Mouse (Mus musculus) liver, embryonic 12.5 days (tissue): ENCODE results near the gene Hk1. TPM values are rescaled to one million over a fixed set of nuclear protein-coding genes. Genes with fewer than 3 reads are reported as not detected.

ENCODE experiments used
- ATAC-seq: fragments of 200-750 bp; cut with Nextera tagmentation; 2 replicates; pipeline ENCODE4 v1.8.0; 2017; ENCODE audit warnings: moderate number of reproducible peaks, mild to moderate bottlenecking, moderate library complexity
- H3K27ac ChIP-seq: fragments of 300-500 bp; sonication (generic); 2 replicates; pipeline ENCODE4 v1.5.1; 2016; ENCODE audit warnings: mild to moderate bottlenecking
- H3K27me3 ChIP-seq: fragments of 300-500 bp; sonication (generic); replicated peaks from 2 replicates; pipeline ENCODE4 v1.6.1; 2016; ENCODE audit warnings: mild to moderate bottlenecking, moderate library complexity
- H3K36me3 ChIP-seq: fragments of 300-500 bp; sonication (generic); 2 replicates; pipeline ENCODE4 v1.6.1; 2016; ENCODE audit warnings: mild to moderate bottlenecking, moderate library complexity
- H3K4me1 ChIP-seq: fragments of 300-500 bp; sonication (generic); 2 replicates; pipeline ENCODE4 v1.6.1; 2016
- H3K4me2 ChIP-seq: fragments of 300-500 bp; sonication (generic); 2 replicates; pipeline ENCODE4 v1.6.1; 2016; ENCODE audit warnings: mild to moderate bottlenecking, moderate library complexity
- H3K4me3 ChIP-seq: fragments of 300-500 bp; sonication (generic); 2 replicates; pipeline ENCODE4 v1.5.1; 2016; ENCODE audit warnings: mild to moderate bottlenecking, moderate library complexity
- H3K9ac ChIP-seq: fragments of 300-500 bp; sonication (generic); 2 replicates; pipeline ENCODE4 v1.6.1; 2016; ENCODE audit warnings: mild to moderate bottlenecking, moderate library complexity
- H3K9me3 ChIP-seq: fragments of 300-500 bp; sonication (generic); replicated peaks from 2 replicates; pipeline ENCODE4 v1.6.1; 2016; ENCODE audit warnings: mild to moderate bottlenecking, moderate library complexity
- WGBS: fragments of 180-500 bp; shearing (Covaris S2); methylation state at CpG from one replicate; pipeline ENCODE4 v1.1.7; 2016; ENCODE audit not compliant: insufficient replicate concordance; 5-methylcytosine and 5-hydroxymethylcytosine counted together
- polyA plus RNA-seq: library from polyadenylated mRNA; unstranded; fragments of >200 nt; fragmentation: Nextera tagmentation; extraction: Ambion mirVana; gene quantifications from 2 replicates; pipeline ENCODE4 v1.2.1, GENCODE M21; 2016

Gene Hk1
- polyA plus RNA-seq, 1 experiment from 2014 or later: 130 TPM

- peak; percentile 88 for ATAC-seq
- peaks cover 13% of the 10 kb centered on the region for H3K27me3 ChIP-seq
- peak within 1 kb of the TSS; percentile 67 for H3K4me3 ChIP-seq
- peak within 1 kb of the TSS; percentile 70 for H3K9ac ChIP-seq
- H3K9me3 ChIP-seq: no peaks in the 10 kb centered on the region
- H3K36me3 ChIP-seq: no peaks in the 10 kb centered on the region
- H3K4me1 ChIP-seq: peaks cover 86% of the 10 kb centered on the region
- H3K27ac ChIP-seq: peak within 1 kb of the TSS; percentile 52; the same call in 1 of the 2 replicates
- WGBS: 2% methylated on average over 59 of the region's 59 CpGs
- peak within 1 kb of the TSS; percentile 98 for H3K4me2 ChIP-seq
These were observed 148.9 kb downstream of the Hk1 start, which contains the start of gene Tspan15 for GRCm38 (mm10) chr10:62230708-62231394. Gene Tspan15, minus strand, starts transcription at chr10:62231251.

- no peak overlapping the region for H3K27ac ChIP-seq
- H3K36me3 ChIP-seq: no peaks in the 10 kb centered on the region
- 70% methylated on average over 6 of the region's 6 CpGs for WGBS
- peaks cover 13% of the 10 kb centered on the region for H3K27me3 ChIP-seq
- H3K9me3 ChIP-seq: no peaks in the 10 kb centered on the region
- no peak overlapping the region for H3K4me3 ChIP-seq
- no peak for ATAC-seq
- H3K4me2 ChIP-seq: no peak overlapping the region
- H3K9ac ChIP-seq: 0 out of 2 replicates have a peak overlapping the region, but pooled peaks have one; percentile 28
- H3K4me1 ChIP-seq: peaks cover 79% of the 10 kb centered on the region
These were observed 151.6 kb downstream of the Hk1 start for GRCm38 (mm10) chr10:62228126-62228525.

- H3K4me1 ChIP-seq: peaks cover 82% of the 10 kb centered on the region
- no peaks in the 10 kb centered on the region for H3K9me3 ChIP-seq
- H3K4me3 ChIP-seq: no peak overlapping the region
- H3K27ac ChIP-seq: no peak overlapping the region
- no peak overlapping the region for H3K9ac ChIP-seq
- no peak overlapping the region for H3K4me2 ChIP-seq
- peaks cover 11% of the 10 kb centered on the region; the same call in 1 of the 2 replicates for H3K27me3 ChIP-seq
- H3K36me3 ChIP-seq: no peaks in the 10 kb centered on the region
- no peak for ATAC-seq
- WGBS: 72% methylated on average over 7 of the region's 7 CpGs
These were observed 153.9 kb downstream of the Hk1 start for GRCm38 (mm10) chr10:62225839-62226238.

GRCm38 (mm10) chr10:62224231-62224630 is 155.5 kb downstream of the Hk1 start:
- H3K9me3 ChIP-seq: no peaks in the 10 kb centered on the region
- no peak overlapping the region for H3K27ac ChIP-seq
- no peaks in the 10 kb centered on the region for H3K36me3 ChIP-seq
- H3K9ac ChIP-seq: no peak overlapping the region
- H3K4me2 ChIP-seq: no peak overlapping the region
- H3K4me3 ChIP-seq: no peak overlapping the region
- 67% methylated on average over 6 of the region's 6 CpGs for WGBS
- peaks cover 82% of the 10 kb centered on the region for H3K4me1 ChIP-seq
- H3K27me3 ChIP-seq: peaks cover 4% of the 10 kb centered on the region; the same call in 1 of the 2 replicates
- no peak for ATAC-seq

- no peak overlapping the region for H3K4me2 ChIP-seq
- ATAC-seq: no peak
- H3K27ac ChIP-seq: no peak overlapping the region
- no peak overlapping the region for H3K4me3 ChIP-seq
- H3K36me3 ChIP-seq: no peaks in the 10 kb centered on the region
- 86% methylated on average over 17 of the region's 17 CpGs for WGBS
- H3K9ac ChIP-seq: no peak overlapping the region
- H3K9me3 ChIP-seq: no peaks in the 10 kb centered on the region
- peaks cover 82% of the 10 kb centered on the region for H3K4me1 ChIP-seq
- H3K27me3 ChIP-seq: no peaks in the 10 kb centered on the region; the same call in 1 of the 2 replicates
These were observed 156.9 kb downstream of the Hk1 start for GRCm38 (mm10) chr10:62222777-62223176.

GRCm38 (mm10) chr10:62221647-62222046 is 158.1 kb downstream of the Hk1 start:
- peak overlapping the region; percentile 32 for H3K4me2 ChIP-seq
- ATAC-seq: peak; percentile 60; the same call in 1 of the 2 replicates

GRCm38 (mm10) chr10:62220732-62221514 is 158.8 kb downstream of the Hk1 start:
- Histone ChIP-seq H3K9me3 (no peaks in the 10 kb centered on the region), H3K27ac (peak overlapping the region; percentile 28; the same call in 1 of the 2 replicates), H3K9ac (no peak overlapping the region), H3K36me3 (no peaks in the 10 kb centered on the region), H3K4me3 (no peak overlapping the region), H3K4me1 (peaks cover 82% of the 10 kb centered on the region), H3K27me3 (no peaks in the 10 kb centered on the region; the same call in 1 of the 2 replicates), H3K4me2 (no peak overlapping the region)
- 56% methylated on average over 8 of the region's 8 CpGs for WGBS
- no peak for ATAC-seq

More at GRCm38 (mm10) chr10:62221647-62222046, 158.1 kb downstream of the Hk1 start:
- H3K4me1 ChIP-seq: peaks cover 82% of the 10 kb centered on the region
- H3K9me3 ChIP-seq: no peaks in the 10 kb centered on the region
- no peak overlapping the region; the same call in 1 of the 2 replicates for H3K27ac ChIP-seq
- 40% methylated on average over 2 of the region's 2 CpGs for WGBS
- no peaks in the 10 kb centered on the region; the same call in 1 of the 2 replicates for H3K27me3 ChIP-seq
- no peaks in the 10 kb centered on the region for H3K36me3 ChIP-seq
- H3K4me3 ChIP-seq: no peak overlapping the region
- H3K9ac ChIP-seq: no peak overlapping the region; the same call in 1 of the 2 replicates

Other genes with a start within 250 kb of the Hk1 start
- gene Neurog3, start 246.8 kb downstream of the Hk1 start, polyA plus RNA-seq: not detected in 2 replicates
- 0.63 and 1.1 TPM in 2 replicates for gene Fam241b, start 236.0 kb downstream of the Hk1 start, polyA plus RNA-seq
- 8.9 and 11.6 TPM in 2 replicates for gene Tspan15, start 148.7 kb downstream of the Hk1 start, polyA plus RNA-seq
- not detected in 2 replicates for gene Tacr2, start 127.5 kb downstream of the Hk1 start, polyA plus RNA-seq
- 6.9 and 7.8 TPM in 2 replicates for gene Hkdc1, start 42.6 kb upstream of the Hk1 start, polyA plus RNA-seq
- 0.14 and 0.51 TPM in 2 replicates for gene 4930507D05Rik, start 69.6 kb upstream of the Hk1 start, polyA plus RNA-seq
- 25.4 and 30.7 TPM in 2 replicates for gene Supv3l1, start 69.8 kb upstream of the Hk1 start, polyA plus RNA-seq
- 59.8 and 59.9 TPM in 2 replicates for gene Vps26a, start 106.9 kb upstream of the Hk1 start, polyA plus RNA-seq
- gene Srgn, start 147.5 kb upstream of the Hk1 start, polyA plus RNA-seq: 54.4 and 57.7 TPM in 2 replicates
- 20.0 and 21.1 TPM in 2 replicates for gene Kif1bp, start 198.5 kb upstream of the Hk1 start, polyA plus RNA-seq
- gene Ddx21, start 222.4 kb upstream of the Hk1 start, polyA plus RNA-seq: 38.3 and 40.6 TPM in 2 replicates